28 mouse cellular contexts compared by ENCODE assay signal in genomic region chr1:84556546-84557511, GRCm38 (mm10).
DNase-seq lines count a peak whose midpoint lies in the region; ATAC-seq lines count a peak whose summit lies in the region.
"Had no signal": no experiment of that assay in that cellular context is flagged by ENCODE, and none has a peak within 500 bp of the region (broad histone marks: within the 10 kb centered on the region; RNA-seq: fewer than 3 reads in every experiment).

No protein-coding gene starts in this region.

- peaks cover 3% of the 10 kb centered on the region; the same call in 1 of the 2 replicates for H3K4me1 ChIP-seq in heart, embryonic 12.5 days (replicated peaks)
- peaks cover 8% of the 10 kb centered on the region for H3K4me1 ChIP-seq in midbrain, embryonic 12.5 days
- H3K4me1 ChIP-seq in midbrain, embryonic 10.5 days: peaks cover 19% of the 10 kb centered on the region
- peaks cover 3% of the 10 kb centered on the region for H3K4me1 ChIP-seq in hindbrain, embryonic 16.5 days (ENCODE audit: control insufficient read depth, insufficient read depth, low read depth, low read length)
- peaks cover 13% of the 10 kb centered on the region for H3K4me1 ChIP-seq in neural tube, embryonic 15.5 days
- H3K4me1 ChIP-seq: limb, embryonic 15.5 days; lung, embryonic 15.5 days had no signal

- H3K9me3 ChIP-seq in heart, embryonic 12.5 days (replicated peaks): no peaks in the 10 kb centered on the region
- no peaks in the 10 kb centered on the region for H3K9me3 ChIP-seq in midbrain, embryonic 12.5 days
- no peaks in the 10 kb centered on the region for H3K9me3 ChIP-seq in midbrain, embryonic 10.5 days (replicated peaks)
- H3K9me3 ChIP-seq in hindbrain, embryonic 16.5 days (ENCODE audit: control insufficient read depth, low read length): no peaks in the 10 kb centered on the region
- no peaks in the 10 kb centered on the region for H3K9me3 ChIP-seq in neural tube, embryonic 15.5 days (replicated peaks)
- H3K9me3 ChIP-seq: limb, embryonic 15.5 days; lung, embryonic 15.5 days had no signal

- no peaks in the 10 kb centered on the region for H3K27me3 ChIP-seq in heart, embryonic 12.5 days (replicated peaks)
- H3K27me3 ChIP-seq in midbrain, embryonic 12.5 days: no peaks in the 10 kb centered on the region
- H3K27me3 ChIP-seq in midbrain, embryonic 10.5 days (ENCODE audit: low read depth, poor library complexity, severe bottlenecking): no peaks in the 10 kb centered on the region
- H3K27me3 ChIP-seq in hindbrain, embryonic 16.5 days (replicated peaks; ENCODE audit: control insufficient read depth, insufficient read depth, low read length): no peaks in the 10 kb centered on the region
- no peaks in the 10 kb centered on the region for H3K27me3 ChIP-seq in neural tube, embryonic 15.5 days (replicated peaks)
- H3K27me3 ChIP-seq: lung, embryonic 15.5 days had no signal

- H3K4me3 ChIP-seq in heart, embryonic 12.5 days: no peak overlapping the region
- H3K4me3 ChIP-seq in midbrain, embryonic 12.5 days: no peak overlapping the region
- no peak overlapping the region for H3K4me3 ChIP-seq in midbrain, embryonic 10.5 days
- H3K4me3 ChIP-seq in hindbrain, embryonic 16.5 days (ENCODE audit: low read length): no peak overlapping the region
- H3K4me3 ChIP-seq in neural tube, embryonic 15.5 days (replicated peaks): no peak overlapping the region
- H3K4me3 ChIP-seq: left cerebral cortex, adult 2 months; limb, embryonic 15.5 days; lung, embryonic 15.5 days; myocyte had no signal

- H3K9ac ChIP-seq in heart, embryonic 12.5 days: no peak overlapping the region
- no peak overlapping the region for H3K9ac ChIP-seq in midbrain, embryonic 12.5 days (replicated peaks)
- H3K9ac ChIP-seq in hindbrain, embryonic 16.5 days (ENCODE audit: low read depth, low read length): no peak overlapping the region
- no peak overlapping the region for H3K9ac ChIP-seq in neural tube, embryonic 15.5 days (replicated peaks)
- H3K9ac ChIP-seq: limb, embryonic 15.5 days; liver, embryonic 14.5 days; lung, embryonic 15.5 days had no signal

- WGBS in heart, embryonic 12.5 days: 82% methylated on average over 8 of the region's 8 CpGs
- 73% methylated on average over 8 of the region's 8 CpGs for WGBS in midbrain, embryonic 12.5 days
- WGBS in midbrain, embryonic 10.5 days: 80% methylated on average over 8 of the region's 8 CpGs
- 70% methylated on average over 8 of the region's 8 CpGs for WGBS in hindbrain, embryonic 16.5 days
- WGBS in neural tube, embryonic 15.5 days: 71% methylated on average over 8 of the region's 8 CpGs

- H3K36me3 ChIP-seq in heart, embryonic 12.5 days: no peaks in the 10 kb centered on the region
- no peaks in the 10 kb centered on the region for H3K36me3 ChIP-seq in midbrain, embryonic 12.5 days
- H3K36me3 ChIP-seq in midbrain, embryonic 10.5 days: no peaks in the 10 kb centered on the region
- H3K36me3 ChIP-seq in hindbrain, embryonic 16.5 days (ENCODE audit: control insufficient read depth, insufficient read depth, low read length): no peaks in the 10 kb centered on the region
- no peaks in the 10 kb centered on the region for H3K36me3 ChIP-seq in neural tube, embryonic 15.5 days
- H3K36me3 ChIP-seq: limb, embryonic 15.5 days; lung, embryonic 15.5 days had no signal

- H3K27ac ChIP-seq in heart, embryonic 12.5 days (ENCODE audit: poor library complexity, severe bottlenecking): no peak overlapping the region
- 0 out of 2 replicates have a peak overlapping the region, but pooled peaks have one; percentile 39 for H3K27ac ChIP-seq in midbrain, embryonic 12.5 days (replicated peaks)
- H3K27ac ChIP-seq in midbrain, embryonic 10.5 days (replicated peaks): no peak overlapping the region
- peak overlapping the region; percentile 35; the same call in 1 of the 2 replicates for H3K27ac ChIP-seq in hindbrain, embryonic 16.5 days (ENCODE audit: low read depth, low read length)
- H3K27ac ChIP-seq in neural tube, embryonic 15.5 days (replicated peaks): peak overlapping the region; percentile 66
- H3K27ac ChIP-seq: left cerebral cortex, adult 2 months; limb, embryonic 15.5 days; liver, embryonic 14.5 days; lung, embryonic 15.5 days; stomach, postnatal 0 days had no signal

- H3K4me2 ChIP-seq in heart, embryonic 12.5 days: no peak overlapping the region
- no peak overlapping the region for H3K4me2 ChIP-seq in midbrain, embryonic 12.5 days (replicated peaks)
- H3K4me2 ChIP-seq in hindbrain, embryonic 16.5 days (ENCODE audit: low read length): no peak overlapping the region
- no peak overlapping the region for H3K4me2 ChIP-seq in neural tube, embryonic 15.5 days
- H3K4me2 ChIP-seq: heart, embryonic 11.5 days; limb, embryonic 15.5 days; lung, embryonic 15.5 days had no signal

- DNase-seq in heart, adult 11 months: peak; percentile 79
- DNase-seq in midbrain, embryonic 10.5 days (ENCODE audit: low spot score): no peak
- DNase-seq in urinary bladder, postnatal 10 days (ENCODE audit: low spot score): no peak
- DNase-seq in adrenal gland, adult 8-10 months: no peak
- DNase-seq: cerebellum, adult 18-20 months; cerebellum, postnatal 25 days; embryo, embryonic 11 days; gastrocnemius, postnatal 10 days; heart, postnatal 10 days; kidney, postnatal 4 days; left cerebral cortex, postnatal 4 days; lung, postnatal 4 days; right cerebral cortex, postnatal 14 days; thymus, adult 2 months; thymus, postnatal 4 days had no signal

- ATAC-seq in heart, embryonic 12.5 days (ENCODE audit: insufficient number of reproducible peaks, low FRiP score): no peak
- ATAC-seq in midbrain, embryonic 12.5 days (ENCODE audit: low FRiP score, low read depth): no peak
- ATAC-seq in hindbrain, embryonic 16.5 days: no peak
- ATAC-seq in neural tube, embryonic 15.5 days (ENCODE audit: low FRiP score): 0 out of 2 replicates have a peak, but pooled peaks have one; percentile 66
- ATAC-seq: CD4-positive, CD25-positive, alpha-beta regulatory T cell, adult 4 months; intestine, postnatal 0 days had no signal

Comparison
In these comparisons a context has a peak if more than half of its experiments do, and no peak if none do; other contexts are left out.
1. H3K27ac ChIP-seq: peak in midbrain, embryonic 12.5 days (single experiment), hindbrain, embryonic 16.5 days (single experiment) and neural tube, embryonic 15.5 days (single experiment); none in heart, embryonic 12.5 days (single experiment) and midbrain, embryonic 10.5 days (single experiment).